Mouse (Mus musculus) E14TG2a.4 (cell line): Measurements from ENCODE around the gene Olfr763.

Experiments used
- CTCF ChIP-seq: conservative IDR thresholded peaks from 2 replicates; pipeline ENCODE4 v1.5.1; 2014; ENCODE audit warnings: low read length
- POU5F1 ChIP-seq: IDR thresholded peaks from 2 replicates; pipeline ENCODE4 v1.6.1; 2014; ENCODE audit warnings: low read length, borderline replicate concordance

DNA sequence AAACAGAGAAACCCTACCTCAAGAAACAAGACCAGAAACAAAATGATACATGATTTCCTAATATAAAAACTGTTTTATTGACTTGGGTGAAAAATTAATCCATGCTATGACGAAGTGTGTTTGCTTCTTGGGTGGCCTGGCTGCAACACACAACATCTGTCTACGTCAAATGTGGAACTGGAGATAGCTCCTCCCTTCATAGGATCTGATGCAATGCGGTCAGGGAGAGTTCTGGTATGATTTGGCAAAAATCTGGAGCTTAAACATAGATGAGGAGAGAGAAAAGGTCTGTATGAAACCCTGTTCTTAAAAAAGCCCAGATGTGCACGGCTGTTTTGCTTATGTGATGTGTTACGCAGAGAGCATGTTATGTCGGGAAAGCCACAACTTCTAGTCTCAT is 44.7 kb upstream of the Olfr763 start:
- TF ChIP-seq CTCF = no peak
- TF ChIP-seq POU5F1 = no peak
